Mouse (Mus musculus): ENCODE measurements around the gene Cops7b.

DNA sequence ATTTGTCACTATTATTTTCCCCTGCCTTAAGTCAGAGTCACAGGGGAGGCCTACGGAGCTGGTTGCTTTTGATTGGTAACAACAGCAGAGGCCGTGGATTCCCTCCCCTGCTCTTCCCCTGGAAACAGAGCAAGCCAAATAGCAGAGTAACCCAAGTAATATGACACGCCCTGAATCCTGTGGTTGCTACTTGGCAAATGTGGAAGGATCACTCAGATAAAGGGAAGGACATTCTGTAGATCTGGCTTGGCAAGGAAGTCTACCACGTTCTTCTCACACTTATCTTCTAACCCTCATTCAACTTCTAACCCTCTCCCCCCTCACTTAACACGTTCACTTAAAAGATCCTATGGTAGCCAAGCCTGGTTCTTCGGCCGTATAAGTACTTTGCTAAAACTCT is 24.8 kb upstream of the Cops7b start:
- TF ChIP-seq CTCF (IDR thresholded peaks at IDR 0.05 in 2 of 3, conservative IDR thresholded peaks at IDR 0.05 in 1 of 3; ENCODE audit: control insufficient read depth in 1 of 3, insufficient read depth in 1 of 3, low read depth in 2 of 3, low read length in 3 of 3, poor library complexity in 1 of 3, severe bottlenecking in 1 of 3) (no peak), ELF1 (IDR thresholded peaks at IDR 0.05; ENCODE audit: low read depth, low read length) (no peak), HCFC1 (IDR thresholded peaks at IDR 0.05; ENCODE audit: low read depth, low read length) (0 out of 2 replicates have a peak, but pooled peaks have one; percentile 31), MYC (IDR thresholded peaks at IDR 0.05; ENCODE audit: low read depth, low read length) (peak; percentile 91), EP300 (IDR thresholded peaks at IDR 0.05; ENCODE audit: low read depth in 1 of 2, low read length in 2 of 2) (peak; percentile 71 to 83), POLR2A (IDR thresholded peaks at IDR 0.05; ENCODE audit: control insufficient read depth in 1 of 2, insufficient read depth in 1 of 2, low read depth in 1 of 2, low read length in 2 of 2, poor library complexity in 1 of 2) (peak in 1 of 2 experiments; percentile 47; a peak in 2 of 4 replicates), RAD21 (IDR thresholded peaks at IDR 0.05; ENCODE audit: low read depth, low read length) (no peak)
